Mouse (Mus musculus): Measurements from ENCODE around the gene Atf6b.

Gene Atf6b

DNA sequence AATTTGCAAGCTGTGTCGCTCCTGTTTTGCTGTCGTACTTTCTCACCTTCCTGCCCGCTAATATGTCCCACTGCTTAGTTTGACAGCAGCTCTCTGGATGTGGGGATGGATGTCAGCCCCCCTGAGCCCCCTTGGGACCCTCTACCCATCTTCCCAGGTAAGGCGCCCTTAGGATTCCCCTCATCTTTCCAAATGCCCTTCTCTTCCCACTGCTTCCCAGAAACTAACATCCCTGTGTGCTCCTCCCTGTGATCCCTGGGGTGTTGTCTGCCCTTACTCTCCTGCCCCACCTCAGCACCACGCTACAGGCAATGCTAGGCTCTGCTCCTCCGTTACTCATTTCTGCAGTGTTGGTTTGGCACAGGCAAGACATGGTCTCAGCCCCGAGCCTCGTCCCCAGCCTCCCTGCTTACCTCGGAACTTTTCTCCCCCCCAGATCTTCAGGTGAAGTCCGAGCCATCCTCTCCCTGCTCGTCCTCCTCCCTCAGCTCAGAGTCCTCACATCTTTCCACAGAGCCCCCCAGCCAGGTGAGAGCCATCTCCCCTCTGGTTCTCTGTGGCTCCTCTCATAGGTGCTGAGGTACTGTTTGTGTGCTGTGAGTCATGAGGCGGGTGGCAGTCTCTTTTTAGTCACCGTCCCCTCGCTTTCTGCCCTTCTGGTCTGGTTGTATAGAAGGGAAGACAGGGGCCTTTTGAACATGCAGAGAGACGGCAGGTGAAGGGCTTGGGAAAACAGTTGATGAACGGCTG lies 1.4 kb downstream of the Atf6b start:
- DNase-seq (ENCODE audit: low spot score): no peak

DNA sequence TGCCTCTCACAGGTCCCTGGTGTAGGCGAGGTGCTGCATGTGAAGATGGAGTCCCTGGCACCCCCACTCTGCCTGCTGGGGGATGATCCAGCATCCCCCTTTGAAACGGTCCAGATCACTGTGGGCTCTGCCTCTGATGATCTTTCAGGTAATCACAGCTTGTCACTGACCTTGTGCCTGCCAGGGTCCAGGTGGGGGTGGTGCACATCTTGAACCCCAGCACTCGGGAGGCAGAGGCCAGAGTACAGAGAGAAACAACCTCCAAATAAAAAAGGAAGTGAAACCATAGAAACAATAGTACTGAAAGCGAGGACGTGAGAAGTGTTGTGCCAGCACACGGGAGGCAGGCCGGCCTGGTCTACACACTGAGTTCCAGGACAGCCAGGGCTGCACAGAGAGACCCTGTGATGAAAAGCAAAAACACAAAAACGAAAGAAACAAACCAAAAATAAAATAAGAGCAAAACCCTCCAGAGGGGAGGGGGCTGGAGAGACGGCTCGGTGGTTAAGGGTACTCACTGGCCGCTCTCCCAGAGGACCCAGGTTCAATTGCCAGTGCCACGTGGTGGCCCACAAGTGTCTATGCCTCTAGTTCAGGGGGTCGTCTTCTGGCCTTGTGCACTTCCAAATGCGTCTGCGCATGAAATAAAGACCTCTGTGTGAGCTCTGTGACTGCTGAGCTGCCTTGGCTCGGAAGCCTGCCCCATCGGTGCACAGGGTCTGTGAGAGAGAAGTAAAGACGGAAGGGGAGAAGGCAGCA lies 2.3 kb downstream of the Atf6b start:
- DNase-seq (ENCODE audit: low spot score): no peak

DNA sequence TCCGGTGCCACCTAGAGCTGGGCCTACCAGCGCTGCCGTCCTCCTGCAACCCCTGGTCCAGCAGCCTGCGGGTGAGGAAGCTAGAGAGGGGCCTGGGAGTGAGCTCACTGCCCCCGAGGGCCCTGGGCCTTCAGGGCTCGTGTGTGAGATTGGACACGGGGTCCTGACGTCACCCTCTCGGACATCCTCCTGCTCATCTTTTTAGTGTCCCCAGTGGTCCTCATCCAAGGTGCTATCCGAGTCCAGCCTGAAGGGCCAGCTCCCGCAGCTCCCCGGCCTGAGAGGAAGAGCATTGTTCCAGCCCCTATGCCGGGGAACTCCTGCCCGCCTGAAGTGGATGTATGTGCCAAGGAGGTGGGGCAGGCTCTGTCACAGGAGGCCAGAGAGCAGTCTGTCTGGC lies 3.8 kb downstream of the Atf6b start:
- no peak for DNase-seq (ENCODE audit: low spot score)

DNA sequence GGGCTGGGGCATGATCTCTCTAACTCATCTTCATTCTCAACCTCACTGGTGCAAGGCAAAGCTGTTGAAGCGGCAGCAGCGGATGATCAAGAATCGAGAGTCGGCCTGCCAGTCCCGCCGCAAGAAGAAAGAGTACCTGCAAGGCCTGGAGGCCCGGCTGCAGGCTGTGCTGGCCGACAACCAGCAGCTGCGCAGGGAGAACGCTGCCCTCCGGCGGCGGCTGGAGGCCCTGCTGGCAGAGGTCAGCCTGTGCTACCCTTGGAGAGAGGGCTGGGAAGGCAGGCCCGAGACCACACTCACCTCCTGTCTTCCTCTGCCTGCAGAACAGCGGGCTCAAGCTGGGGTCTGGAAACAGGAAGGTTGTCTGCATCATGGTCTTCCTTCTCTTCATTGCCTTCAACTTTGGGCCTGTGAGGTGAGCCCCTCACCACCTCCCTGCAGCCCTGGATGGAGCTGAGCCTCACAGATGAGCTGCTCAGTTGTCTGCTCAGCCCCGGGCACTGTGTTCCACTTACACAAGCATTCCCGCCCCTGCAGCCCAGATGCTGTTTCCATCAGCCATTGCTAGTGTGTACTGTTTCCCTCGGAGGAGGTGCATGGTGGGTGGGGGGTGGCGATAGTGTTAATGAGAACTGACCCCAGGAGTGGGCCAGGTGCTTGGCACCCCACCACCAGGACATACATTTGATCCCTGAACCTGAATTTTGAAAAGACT lies 4.7 kb downstream of the Atf6b start:
- DNase-seq (ENCODE audit: low spot score): peak; percentile 62

DNA sequence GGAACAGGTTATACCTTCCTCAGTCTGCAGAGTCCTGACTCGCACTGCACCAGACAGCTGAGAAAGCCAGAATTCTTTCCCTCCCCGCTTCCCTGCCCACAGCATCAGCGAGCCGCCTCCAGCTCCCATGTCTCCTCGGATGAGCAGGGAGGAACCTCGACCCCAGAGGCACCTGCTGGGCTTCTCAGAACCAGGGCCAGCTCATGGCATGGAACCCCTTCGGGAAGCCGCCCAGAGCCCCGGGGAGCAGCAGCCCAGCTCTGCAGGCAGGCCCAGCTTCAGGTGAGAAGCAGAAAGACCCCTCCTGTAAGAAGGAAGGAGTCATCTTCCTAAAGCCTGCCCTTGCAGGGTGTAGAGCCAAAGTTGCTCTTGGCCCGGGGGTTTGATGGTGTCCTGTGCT lies 5.6 kb downstream of the Atf6b start:
- no peak for DNase-seq (ENCODE audit: low spot score)

GRCm38 (mm10) chr17:34652985-34653384 lies 6.0 kb downstream of the Atf6b start:
- no peak for DNase-seq (ENCODE audit: low spot score)

GRCm38 (mm10) chr17:34653746-34654285 lies 6.9 kb downstream of the Atf6b start:
- peak; percentile 64 for DNase-seq (ENCODE audit: low spot score)

GRCm38 (mm10) chr17:34654392-34654791 lies 7.4 kb downstream of the Atf6b start:
- no peak for DNase-seq (ENCODE audit: low spot score)

- DNase-seq (ENCODE audit: low spot score): peak; percentile 69
Observed at GRCm38 (mm10) chr17:34655160-34655559, 8.2 kb downstream of the Atf6b start.

DNA sequence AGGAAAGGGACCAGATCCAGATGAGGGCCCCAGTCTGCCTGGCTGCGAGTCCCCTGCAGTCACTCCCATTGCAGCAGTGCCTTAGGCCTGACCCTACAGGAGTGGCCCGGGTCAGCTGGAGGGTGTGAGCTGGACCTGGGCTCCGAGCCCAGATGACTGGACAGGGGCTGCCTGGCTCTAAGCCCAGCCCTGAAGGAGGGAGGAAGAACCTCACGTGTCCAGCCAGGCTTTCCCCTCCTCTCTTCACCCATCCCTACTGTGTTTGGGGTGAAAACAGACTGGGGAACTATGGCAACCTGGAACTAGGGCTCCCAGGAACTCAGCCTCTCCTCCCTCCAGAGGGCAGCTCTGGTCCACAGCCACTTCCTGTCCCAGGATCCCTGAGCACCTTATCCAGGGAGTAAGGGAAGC lies 8.6 kb downstream of the Atf6b start:
- peak; percentile 87 for DNase-seq (ENCODE audit: low spot score)

DNA sequence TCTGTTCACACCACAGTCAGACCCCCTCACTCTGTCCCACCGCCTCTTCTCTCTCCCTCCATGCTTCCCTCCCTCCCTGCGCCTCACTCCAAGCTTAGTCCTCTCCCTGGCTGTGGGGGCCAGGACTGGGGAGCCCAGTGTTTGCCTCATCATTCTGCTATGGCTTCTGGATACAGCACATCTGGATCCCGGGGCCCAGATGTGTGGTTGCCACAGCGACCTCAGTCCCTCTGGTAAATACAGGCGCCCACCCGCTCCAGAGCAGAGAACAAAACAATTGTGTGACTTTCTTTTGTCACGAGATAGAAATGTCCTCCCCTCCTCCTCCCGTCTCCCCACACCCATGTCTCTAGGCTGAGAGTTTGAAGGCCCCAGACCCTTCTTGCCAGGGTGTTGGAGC lies 9.7 kb downstream of the Atf6b start:
- peak; percentile 44 for DNase-seq (ENCODE audit: low spot score)

DNA sequence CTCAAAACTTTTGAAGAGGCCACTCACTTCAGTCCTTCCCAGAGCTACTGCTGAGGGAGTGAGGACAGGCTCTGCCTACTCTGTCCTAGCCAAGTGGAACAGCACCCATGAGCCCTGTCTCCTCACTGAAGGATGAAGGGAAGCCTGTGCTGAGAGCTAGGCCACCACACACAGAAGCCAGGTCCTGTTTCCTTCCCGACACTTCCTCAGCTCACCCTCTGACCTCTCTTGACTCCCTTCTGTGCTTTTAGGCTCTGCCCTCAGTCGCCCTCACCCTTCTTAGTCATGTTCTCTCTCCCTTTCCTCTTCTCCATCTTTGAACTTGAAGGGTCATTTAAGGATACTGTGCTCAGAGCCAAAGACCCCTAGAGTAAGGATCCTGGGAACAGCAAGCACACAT lies 10.3 kb downstream of the Atf6b start:
- DNase-seq (ENCODE audit: low spot score): no peak

- no peak for DNase-seq (ENCODE audit: low spot score)
Observed at GRCm38 (mm10) chr17:34658145-34658544, 11.2 kb downstream of the Atf6b start.

DNA sequence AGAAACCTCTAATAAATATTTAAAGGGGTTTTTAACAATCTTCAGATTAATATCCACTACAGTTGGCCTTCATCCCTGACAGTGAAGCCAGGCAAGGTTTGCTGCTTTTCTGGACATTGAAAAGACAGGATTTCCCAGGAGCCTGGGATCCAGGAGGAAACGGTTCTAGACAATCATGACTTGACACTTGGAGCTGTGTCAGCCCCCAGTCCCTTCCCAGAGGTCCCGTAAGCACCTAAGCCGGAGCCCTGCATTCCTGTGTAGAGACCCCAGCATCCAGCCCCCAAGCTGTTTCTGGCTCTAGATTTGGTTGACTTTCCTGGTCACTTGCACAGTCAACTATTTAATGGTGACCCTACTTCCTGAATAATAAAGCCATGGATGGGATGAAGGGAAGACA lies 11.6 kb downstream of the Atf6b start:
- no peak for DNase-seq (ENCODE audit: low spot score)

DNA sequence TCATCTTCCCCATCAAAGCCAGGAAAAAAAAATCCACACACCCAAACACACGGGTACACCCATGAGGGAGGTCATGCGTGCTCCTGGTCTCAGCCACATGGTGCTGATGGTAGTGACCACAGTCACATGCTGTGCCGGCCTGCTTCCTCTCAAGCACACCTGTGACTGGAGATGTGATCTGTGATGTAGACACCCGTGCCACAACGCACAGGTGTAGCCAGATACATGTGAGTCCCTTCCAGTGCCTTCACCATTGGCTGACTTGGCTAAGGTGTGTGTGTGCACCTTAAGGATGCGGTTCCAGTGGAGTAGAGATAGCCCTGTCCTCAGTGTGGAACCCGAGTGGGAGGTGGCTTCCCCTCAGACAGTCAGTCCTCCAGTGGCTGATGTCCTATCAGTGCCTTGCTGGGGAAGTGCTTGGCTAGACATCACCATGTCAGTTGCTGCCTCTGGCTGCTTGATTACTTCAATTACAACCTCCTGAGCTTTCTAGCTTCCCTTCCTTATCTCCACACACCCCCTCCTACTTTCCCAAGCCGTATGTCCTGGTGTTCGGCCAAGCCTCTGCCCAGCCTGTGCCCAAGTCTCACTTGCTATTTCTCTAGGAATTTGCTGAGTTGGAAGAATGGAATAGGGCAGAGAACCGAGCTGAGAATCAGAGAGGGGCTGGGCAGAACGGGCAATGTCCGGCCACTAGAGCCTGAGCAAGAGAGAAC lies 12.4 kb downstream of the Atf6b start:
- DNase-seq (ENCODE audit: low spot score): no peak

DNA sequence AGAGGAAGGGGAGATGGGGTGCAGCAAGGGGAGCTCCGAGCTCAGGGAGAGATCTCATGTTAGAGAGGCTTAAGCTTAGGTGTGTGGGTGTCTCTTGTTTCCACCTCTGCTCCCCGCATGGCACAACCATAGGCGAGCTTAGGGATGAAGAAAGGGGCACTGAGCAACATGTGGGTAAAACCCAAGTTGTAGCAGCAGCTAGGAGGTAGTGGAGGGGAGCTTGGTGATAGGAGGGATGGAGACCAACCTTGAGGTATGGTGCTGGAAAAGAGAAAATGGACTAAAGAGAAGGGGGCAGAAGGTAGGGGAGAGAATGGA lies 12.9 kb downstream of the Atf6b start:
- no peak for DNase-seq (ENCODE audit: low spot score)

- DNase-seq (ENCODE audit: low spot score): no peak
Observed at GRCm38 (mm10) chr17:34660259-34660820, 13.4 kb downstream of the Atf6b start.

- peak; percentile 54 for DNase-seq (ENCODE audit: low spot score)
Observed at GRCm38 (mm10) chr17:34661121-34661591, 14.2 kb downstream of the Atf6b start.

DNA sequence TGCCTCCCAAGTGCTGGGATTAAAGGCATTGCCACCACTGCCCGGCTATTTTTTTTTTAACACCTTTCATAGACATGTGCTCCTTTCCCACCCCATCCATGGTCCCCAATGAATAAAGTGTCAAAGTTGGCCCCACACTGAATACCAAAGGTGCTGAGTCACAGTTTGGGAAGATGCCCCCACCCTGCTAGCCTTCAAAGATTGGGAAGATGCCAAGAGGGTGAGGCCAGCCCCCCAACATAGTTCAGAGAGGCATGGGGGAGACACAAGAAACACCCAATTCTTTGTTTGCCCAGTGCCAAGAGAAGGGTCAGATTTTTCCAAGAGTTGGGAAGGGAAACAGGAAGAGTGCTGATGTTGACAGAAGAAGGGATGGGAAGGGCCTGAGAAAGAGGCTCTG lies 15.5 kb downstream of the Atf6b start:
- no peak for DNase-seq (ENCODE audit: low spot score)

DNA sequence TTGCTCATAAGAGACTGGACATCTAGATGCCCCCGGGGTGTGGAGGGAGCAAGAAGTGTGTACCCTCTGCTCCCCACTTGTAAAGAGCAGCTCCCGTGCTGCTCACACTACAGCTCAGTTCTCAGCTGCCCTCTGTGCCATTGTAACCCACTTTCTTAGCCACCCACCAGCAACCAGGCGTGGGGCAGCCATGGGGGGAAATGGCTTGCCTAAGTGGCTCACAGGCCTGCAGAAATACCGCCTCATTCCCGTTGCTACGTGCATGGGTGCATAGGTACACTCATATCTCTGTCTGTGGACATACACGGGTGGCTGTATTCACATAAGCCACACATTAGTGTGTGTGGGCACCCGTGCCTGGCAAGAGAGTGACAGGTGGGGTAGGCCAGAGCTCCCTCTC lies 16.0 kb downstream of the Atf6b start:
- no peak for DNase-seq (ENCODE audit: low spot score)

DNA sequence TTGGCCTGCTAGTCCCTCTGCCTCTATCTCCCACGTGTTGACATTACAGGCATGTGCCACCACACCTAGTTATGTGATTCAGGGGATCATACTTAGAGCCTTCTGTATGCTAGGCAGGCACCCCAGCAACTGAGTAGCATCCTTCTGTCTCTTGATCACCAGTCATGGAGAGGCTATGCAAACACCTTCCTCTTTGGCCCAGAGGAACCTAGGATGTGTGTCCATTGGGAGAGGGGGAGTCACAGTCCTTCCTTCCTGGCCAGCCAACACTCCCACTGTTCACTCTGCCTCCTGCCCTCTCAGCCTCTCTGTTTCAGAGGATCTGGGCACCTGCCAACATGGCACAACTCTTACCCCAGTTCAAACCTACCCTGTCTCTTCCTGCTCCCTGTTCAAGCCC lies 16.6 kb downstream of the Atf6b start:
- DNase-seq (ENCODE audit: low spot score): no peak

DNA sequence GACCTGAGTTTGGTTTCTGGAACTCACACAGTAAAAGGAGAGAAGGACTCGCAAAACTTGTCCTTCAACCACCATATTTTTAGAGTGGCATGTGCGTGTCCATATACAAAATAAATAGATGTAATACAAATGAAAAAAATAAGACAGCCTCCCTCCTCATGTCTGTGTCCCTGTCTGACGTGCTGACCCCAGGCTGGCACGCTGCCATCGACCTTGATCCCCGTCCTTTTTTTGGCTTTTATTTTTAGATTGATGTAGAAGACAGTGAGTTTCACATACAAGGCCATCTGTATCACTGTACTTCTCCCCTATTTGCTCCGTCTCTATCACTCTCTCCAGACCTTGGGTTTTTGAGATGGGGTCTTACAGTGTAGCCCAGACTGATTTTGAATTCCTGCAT lies 17.5 kb downstream of the Atf6b start:
- no peak for DNase-seq (ENCODE audit: low spot score)
